Mouse (Mus musculus) CH12.LX (cell line): ENCODE measurements around the gene Ccdc170.

Experiments used
- BHLHE40 ChIP-seq: IDR thresholded peaks from 2 replicates; pipeline ENCODE4 v1.6.1; 2011; ENCODE audit warnings: mild to moderate bottlenecking, low read depth, low read length, improper control_type of control experiment
- CTCF ChIP-seq, 2 experiments: IDR thresholded peaks in 1 of 2; conservative IDR thresholded peaks in 1 of 2; 2 replicates each; pipeline ENCODE4 v1.5.1; 2011 to 2012; ENCODE audit warnings: low read depth in 2 of 2, low read length in 2 of 2, improper control_type of control experiment in 1 of 2, inconsistent platforms in 1 of 2, mild to moderate bottlenecking in 1 of 2, moderate library complexity in 1 of 2
- KAT2A ChIP-seq: IDR thresholded peaks from 2 replicates; pipeline ENCODE4 v1.6.1; 2012; ENCODE audit warnings: low read length, improper control_type of control experiment, inconsistent platforms; ENCODE audit not compliant: insufficient replicate concordance
- POLR2A ChIP-seq: IDR thresholded peaks from 2 replicates; pipeline ENCODE4 v1.6.1; 2011; ENCODE audit warnings: low read depth, mild to moderate bottlenecking, improper control_type of control experiment, low read length
- USF2 ChIP-seq: conservative IDR thresholded peaks from 2 replicates; pipeline ENCODE4 v1.6.1; 2011; ENCODE audit warnings: low read depth, low read length, improper control_type of control experiment

- TF ChIP-seq KAT2A (no peak), USF2 (no peak), CTCF (conservative IDR thresholded peaks at IDR 0.05 in 1 of 2, IDR thresholded peaks at IDR 0.05 in 1 of 2; ENCODE audit: low read depth in 2 of 2, low read length in 2 of 2) (no peak), BHLHE40 (no peak), POLR2A (no peak)
These were observed 118.6 kb downstream of the Ccdc170 start for GRCm38 (mm10) chr10:4600796-4601474.
